10 mouse cellular contexts compared by ENCODE assay signal in genomic region chr8:45469507-45470178, GRCm38 (mm10). TPM values are rescaled to one million over a fixed set of nuclear protein-coding genes. Genes with fewer than 3 reads are reported as not detected.
A peak's percentile ranks its signal among the peaks of the same experiment; 100 is the strongest.
DNase-seq lines count a peak whose midpoint lies in the region; ATAC-seq and TF ChIP-seq lines count a peak whose summit lies in the region.
"Had no signal": no experiment of that assay in that cellular context is flagged by ENCODE, and none has a peak within 500 bp of the region (broad histone marks: within the 10 kb centered on the region; RNA-seq: fewer than 3 reads in every experiment).

No protein-coding gene starts in this region.

- no peak overlapping the region for H3K27ac ChIP-seq in heart, embryonic 10.5 days
- no peak overlapping the region for H3K27ac ChIP-seq in forebrain, postnatal 0 days (ENCODE audit: low read depth, low read length)
- no peak overlapping the region for H3K27ac ChIP-seq in lung, embryonic 14.5 days (ENCODE audit: low read depth)
- no peak overlapping the region for H3K27ac ChIP-seq in liver, embryonic 12.5 days
- H3K27ac ChIP-seq in liver, postnatal 0 days (ENCODE audit: low read depth) = no peak overlapping the region
- H3K27ac ChIP-seq: stomach, embryonic 15.5 days had no signal

- DNase-seq in heart, adult 11 months = peak; percentile 89
- no peak for DNase-seq in heart, embryonic 10.5 days (ENCODE audit: low spot score)
- DNase-seq in adrenal gland, adult (ENCODE audit: inconsistent age in 2 of 2, low spot score in 1 of 2) = peak; percentile 83 to 94
- DNase-seq in forebrain, postnatal 0 days = peak; percentile 20
- DNase-seq in lung, embryonic 14.5 days = peak; percentile 70
- no peak for DNase-seq in urinary bladder, postnatal 10 days (ENCODE audit: low spot score)
- no peak for DNase-seq in liver, postnatal 0 days
- DNase-seq: gastrocnemius, postnatal 36 days had no signal

- no peak for ATAC-seq in forebrain, postnatal 0 days
- ATAC-seq in lung, embryonic 14.5 days (ENCODE audit: insufficient read depth) = peak; percentile 52; the same call in 1 of the 2 replicates
- ATAC-seq in liver, embryonic 12.5 days = no peak
- no peak for ATAC-seq in liver, postnatal 0 days

- H3K36me3 ChIP-seq in heart, embryonic 10.5 days = no peaks in the 10 kb centered on the region
- H3K36me3 ChIP-seq in forebrain, postnatal 0 days (ENCODE audit: insufficient read depth) = no peaks in the 10 kb centered on the region
- H3K36me3 ChIP-seq in lung, embryonic 14.5 days (ENCODE audit: insufficient read depth) = no peaks in the 10 kb centered on the region
- H3K36me3 ChIP-seq in liver, embryonic 12.5 days = no peaks in the 10 kb centered on the region
- H3K36me3 ChIP-seq in liver, postnatal 0 days (replicated peaks; ENCODE audit: insufficient read depth, low read length) = no peaks in the 10 kb centered on the region
- H3K36me3 ChIP-seq: stomach, embryonic 15.5 days had no signal

- no peak for TF ChIP-seq EP300 in liver, postnatal 0 days (IDR thresholded peaks at IDR 0.05; ENCODE audit: low read depth)

- H3K9ac ChIP-seq in forebrain, postnatal 0 days = no peak overlapping the region
- no peak overlapping the region for H3K9ac ChIP-seq in lung, embryonic 14.5 days
- no peak overlapping the region for H3K9ac ChIP-seq in liver, embryonic 12.5 days
- no peak overlapping the region for H3K9ac ChIP-seq in liver, postnatal 0 days (replicated peaks)
- H3K9ac ChIP-seq: stomach, embryonic 15.5 days had no signal

- no peaks in the 10 kb centered on the region for H3K4me1 ChIP-seq in heart, embryonic 10.5 days
- no peaks in the 10 kb centered on the region for H3K4me1 ChIP-seq in forebrain, postnatal 0 days (ENCODE audit: insufficient read depth)
- H3K4me1 ChIP-seq in lung, embryonic 14.5 days (ENCODE audit: insufficient read depth) = no peaks in the 10 kb centered on the region
- no peaks in the 10 kb centered on the region for H3K4me1 ChIP-seq in liver, embryonic 12.5 days
- no peaks in the 10 kb centered on the region for H3K4me1 ChIP-seq in liver, postnatal 0 days (ENCODE audit: insufficient read depth)
- H3K4me1 ChIP-seq: stomach, embryonic 15.5 days had no signal

- no peaks in the 10 kb centered on the region for H3K27me3 ChIP-seq in heart, embryonic 10.5 days (ENCODE audit: insufficient read depth, poor library complexity, severe bottlenecking)
- H3K27me3 ChIP-seq in forebrain, postnatal 0 days (ENCODE audit: insufficient read depth, low read length) = no peaks in the 10 kb centered on the region
- no peaks in the 10 kb centered on the region for H3K27me3 ChIP-seq in lung, embryonic 14.5 days (ENCODE audit: insufficient read depth, low read length)
- H3K27me3 ChIP-seq in liver, embryonic 12.5 days (replicated peaks) = no peaks in the 10 kb centered on the region
- H3K27me3 ChIP-seq in liver, postnatal 0 days (ENCODE audit: insufficient read depth, low read length) = no peaks in the 10 kb centered on the region
- H3K27me3 ChIP-seq: stomach, embryonic 15.5 days had no signal

- H3K4me3 ChIP-seq in heart, embryonic 10.5 days = no peak overlapping the region
- no peak overlapping the region for H3K4me3 ChIP-seq in forebrain, postnatal 0 days (ENCODE audit: low read depth, low read length)
- H3K4me3 ChIP-seq in lung, embryonic 14.5 days (ENCODE audit: low read depth, low read length) = no peak overlapping the region
- no peak overlapping the region for H3K4me3 ChIP-seq in liver, embryonic 12.5 days
- H3K4me3 ChIP-seq in liver, postnatal 0 days (ENCODE audit: low read depth, low read length) = no peak overlapping the region
- H3K4me3 ChIP-seq: stomach, embryonic 15.5 days had no signal

- TF ChIP-seq CTCF in forebrain, postnatal 0 days (IDR thresholded peaks at IDR 0.05; ENCODE audit: low read depth) = no peak
- TF ChIP-seq CTCF in lung, embryonic 14.5 days (IDR thresholded peaks at IDR 0.05; ENCODE audit: low read depth) = no peak
- no peak for TF ChIP-seq CTCF in liver, postnatal 0 days (IDR thresholded peaks at IDR 0.05; ENCODE audit: low read depth)

- no peak overlapping the region for H3K4me2 ChIP-seq in forebrain, postnatal 0 days (ENCODE audit: low read depth)
- H3K4me2 ChIP-seq in lung, embryonic 14.5 days = no peak overlapping the region
- no peak overlapping the region for H3K4me2 ChIP-seq in liver, embryonic 12.5 days
- H3K4me2 ChIP-seq in liver, postnatal 0 days (ENCODE audit: low read depth, low read length) = no peak overlapping the region
- H3K4me2 ChIP-seq: stomach, embryonic 15.5 days had no signal

- no peaks in the 10 kb centered on the region for H3K9me3 ChIP-seq in heart, embryonic 10.5 days
- no peaks in the 10 kb centered on the region for H3K9me3 ChIP-seq in forebrain, postnatal 0 days (ENCODE audit: low read length)
- H3K9me3 ChIP-seq in lung, embryonic 14.5 days (ENCODE audit: low read depth, low read length) = no peaks in the 10 kb centered on the region
- no peaks in the 10 kb centered on the region for H3K9me3 ChIP-seq in liver, embryonic 12.5 days (replicated peaks)
- no peaks in the 10 kb centered on the region for H3K9me3 ChIP-seq in liver, postnatal 0 days (ENCODE audit: low read length)
- H3K9me3 ChIP-seq: stomach, embryonic 15.5 days had no signal

- 63% methylated on average over 8 of the region's 8 CpGs for WGBS in heart, embryonic 10.5 days
- WGBS in forebrain, postnatal 0 days = 30% methylated on average over 8 of the region's 8 CpGs
- 65% methylated on average over 8 of the region's 8 CpGs for WGBS in lung, embryonic 14.5 days
- WGBS in liver, embryonic 12.5 days (ENCODE audit: insufficient replicate concordance) = 45% methylated on average over 8 of the region's 8 CpGs
- WGBS in liver, postnatal 0 days (ENCODE audit: insufficient replicate concordance) = 54% methylated on average over 8 of the region's 8 CpGs

RNA-seq across cellular contexts. Expression of gene Sorbs2, which starts 37.9 kb away (rescaled TPM):
- 134 and 278 TPM in 2 replicates for polyA plus RNA-seq in heart, embryonic 10.5 days (2016; fragmentation: Nextera tagmentation; extraction: Ambion mirVana)
- total RNA-seq in forebrain, postnatal 0 days (2014; rRNA removed) = 66.9 and 88.8 TPM in 2 replicates
- 20.8 and 33.2 TPM in 2 replicates for polyA plus RNA-seq in forebrain, postnatal 0 days (2015; fragmentation: Nextera tagmentation; extraction: Ambion mirVana)
- 23.3 and 26.2 TPM in 2 replicates for polyA plus RNA-seq in lung, embryonic 14.5 days (2014; fragmentation: Nextera tagmentation; extraction: Ambion mirVana)
- 3.6 and 5.2 TPM in 2 replicates for polyA plus RNA-seq in liver, embryonic 12.5 days (2016; fragmentation: Nextera tagmentation; extraction: Ambion mirVana)
- 11.9 and 13.3 TPM in 2 replicates for polyA plus RNA-seq in liver, postnatal 0 days (2015; fragmentation: Nextera tagmentation; extraction: Ambion mirVana)

RNA-seq across cellular contexts. Expression of gene Tlr3, which starts 58.8 kb away (rescaled TPM):
- 0.79 and 1.6 TPM in 2 replicates for polyA plus RNA-seq in heart, embryonic 10.5 days (2016; fragmentation: Nextera tagmentation; extraction: Ambion mirVana)
- 0.95 and 1.3 TPM in 2 replicates for total RNA-seq in forebrain, postnatal 0 days (2014; rRNA removed)
- 1.1 and 1.3 TPM in 2 replicates for polyA plus RNA-seq in forebrain, postnatal 0 days (2015; fragmentation: Nextera tagmentation; extraction: Ambion mirVana)
- 2.8 and 3.4 TPM in 2 replicates for polyA plus RNA-seq in lung, embryonic 14.5 days (2014; fragmentation: Nextera tagmentation; extraction: Ambion mirVana)
- polyA plus RNA-seq in liver, embryonic 12.5 days (2016; fragmentation: Nextera tagmentation; extraction: Ambion mirVana) = 0.71 and 0.73 TPM in 2 replicates
- polyA plus RNA-seq in liver, postnatal 0 days (2015; fragmentation: Nextera tagmentation; extraction: Ambion mirVana) = 1.2 and 1.7 TPM in 2 replicates

Comparison
In these comparisons a context has a peak if more than half of its experiments do, and no peak if none do; other contexts are left out.
1. DNase-seq: peak in heart, adult 11 months (single experiment), adrenal gland, adult (2 of 2), forebrain, postnatal 0 days (single experiment) and lung, embryonic 14.5 days (single experiment); none in heart, embryonic 10.5 days (single experiment), urinary bladder, postnatal 10 days (single experiment) and liver, postnatal 0 days (single experiment).